Mouse (Mus musculus) retina, adult 2 months (tissue): ENCODE data around the gene B3gat3.
A peak's percentile ranks its signal among the peaks of the same experiment; 100 is the strongest.
"Not testable (repeated sequence)": the region's sequence is repeated elsewhere in the genome, so short reads cannot be mapped to it uniquely, and the experiment has no call there.

Experiments used
- DNase-seq: peaks from one replicate; pipeline ENCODE4 v3.0.0-alpha.2; 2012; ENCODE audit warnings: low read depth, low spot score

The B3gat3 gene

DNA sequence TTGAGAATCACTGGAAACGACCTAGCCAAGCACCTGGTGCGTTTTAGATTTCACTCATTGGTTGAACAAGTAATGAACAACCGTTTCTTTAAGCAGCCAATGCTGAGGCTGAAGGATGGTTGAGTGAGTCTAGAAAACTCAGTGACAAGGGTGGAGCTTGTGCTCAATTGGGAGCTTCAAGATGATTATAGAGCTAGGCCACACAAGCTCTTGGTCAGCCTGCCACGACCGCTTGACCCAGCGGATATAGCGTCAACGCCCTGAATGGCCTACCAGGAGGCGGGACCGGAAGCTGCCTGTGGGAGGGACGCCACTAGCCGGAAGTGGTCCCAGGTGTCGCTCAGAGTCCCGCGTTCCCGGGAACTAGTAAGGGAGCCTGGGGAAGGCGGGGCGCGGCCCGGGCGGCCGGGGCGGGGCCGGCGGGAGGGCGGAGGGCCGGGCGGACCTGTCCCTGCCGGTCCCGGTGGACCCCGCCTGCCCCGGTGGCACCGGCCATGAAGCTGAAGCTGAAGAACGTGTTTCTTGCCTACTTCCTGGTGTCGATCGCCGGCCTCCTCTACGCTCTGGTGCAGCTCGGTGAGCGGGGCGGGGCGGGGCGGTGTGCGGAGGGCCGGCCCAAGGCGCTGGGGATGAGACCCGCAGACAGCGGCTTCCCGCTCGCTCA lies at the start of gene B3gat3:
B3gat3 (plus strand) TSS at position 302 of the 664 bp plus-strand sequence.
- DNase-seq, result peak; percentile 86

DNA sequence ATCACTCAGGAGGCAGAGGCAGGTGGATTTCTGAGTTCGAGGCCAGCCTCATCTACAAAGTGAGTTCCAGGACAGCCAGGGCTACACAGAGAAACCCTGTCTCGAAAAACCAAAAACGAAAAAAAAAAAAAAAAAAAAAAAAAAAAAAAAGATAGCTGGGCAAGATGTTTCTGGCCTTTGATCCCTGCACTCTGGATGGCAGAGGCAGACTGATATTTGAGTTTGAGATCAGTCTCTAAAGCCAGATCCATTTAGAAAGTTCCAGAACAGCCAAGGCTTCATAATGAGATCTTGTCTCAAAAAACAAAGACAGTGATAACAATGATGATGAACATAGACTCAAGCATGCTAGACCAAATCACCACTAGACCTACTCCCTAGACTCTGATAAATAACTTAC lies 49.8 kb upstream of the B3gat3 start:
- DNase-seq, result not testable (repeated sequence)

DNA sequence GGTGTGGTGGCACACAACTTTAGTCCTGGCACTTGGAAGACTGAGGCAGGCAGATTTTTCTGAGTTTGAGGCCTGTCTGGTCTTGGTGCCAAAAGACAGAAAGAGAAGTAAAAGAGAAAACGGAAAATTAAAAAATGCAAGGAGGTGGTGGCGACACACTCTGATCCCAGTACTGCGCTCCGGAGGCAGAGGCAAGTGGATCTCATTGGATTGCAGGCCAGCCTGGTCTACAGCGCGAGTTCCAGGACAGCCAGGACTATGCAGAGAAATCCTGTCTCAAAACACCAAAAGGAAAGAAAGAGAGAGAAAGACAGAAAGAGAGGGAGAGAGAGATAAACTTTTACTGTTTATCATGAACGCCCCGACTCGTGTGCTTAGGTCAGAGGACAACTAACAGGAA lies 49.3 kb upstream of the B3gat3 start:
- DNase-seq, result no peak

DNA sequence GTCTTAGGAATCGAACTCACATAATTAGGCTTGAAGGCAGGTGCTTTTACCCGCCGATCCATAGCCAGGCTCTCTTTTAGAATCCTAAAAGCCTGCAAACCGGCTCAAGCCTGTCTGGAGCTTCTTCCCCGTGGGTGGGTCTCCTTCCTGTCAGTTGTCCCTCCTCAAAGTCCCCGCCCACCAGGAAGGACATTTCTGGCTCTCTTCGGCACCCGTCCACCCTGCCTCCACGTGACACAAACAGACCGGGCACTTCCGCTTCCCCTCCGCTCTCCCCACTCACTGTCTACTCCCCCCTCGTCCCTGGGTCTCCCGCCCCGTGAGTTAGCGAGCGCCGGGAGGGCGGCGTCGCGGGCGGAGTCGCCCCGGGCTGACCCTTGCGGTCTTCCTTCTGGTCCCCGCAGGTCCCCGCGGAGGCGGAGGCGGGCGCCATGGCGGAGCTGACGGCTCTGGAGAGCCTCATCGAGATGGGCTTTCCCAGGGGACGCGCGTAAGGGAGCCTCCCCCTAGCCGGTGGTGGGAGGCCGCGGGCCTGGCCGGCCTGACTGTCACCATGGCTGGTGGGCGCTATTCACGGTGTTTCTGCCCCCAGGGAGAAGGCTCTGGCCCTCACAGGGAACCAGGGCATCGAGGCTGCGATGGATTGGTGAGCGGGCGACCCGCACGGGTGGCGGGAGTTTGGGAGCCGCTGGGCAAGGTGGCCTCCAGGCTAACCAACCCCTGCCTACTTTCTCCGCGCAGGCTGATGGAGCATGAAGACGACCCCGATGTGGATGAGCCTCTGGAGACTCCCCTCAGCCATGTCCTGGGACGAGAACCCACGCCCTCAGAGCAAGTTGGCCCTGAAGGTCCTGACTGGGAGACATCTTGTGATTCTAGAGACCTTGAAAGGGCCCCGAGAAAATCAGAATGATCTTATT lies 48.6 kb upstream of the B3gat3 start, which contains the start of gene Ubxn1:
Ubxn1 (plus strand) TSS at position 230 of the 920 bp plus-strand sequence.
- DNase-seq, result peak; percentile 87

DNA sequence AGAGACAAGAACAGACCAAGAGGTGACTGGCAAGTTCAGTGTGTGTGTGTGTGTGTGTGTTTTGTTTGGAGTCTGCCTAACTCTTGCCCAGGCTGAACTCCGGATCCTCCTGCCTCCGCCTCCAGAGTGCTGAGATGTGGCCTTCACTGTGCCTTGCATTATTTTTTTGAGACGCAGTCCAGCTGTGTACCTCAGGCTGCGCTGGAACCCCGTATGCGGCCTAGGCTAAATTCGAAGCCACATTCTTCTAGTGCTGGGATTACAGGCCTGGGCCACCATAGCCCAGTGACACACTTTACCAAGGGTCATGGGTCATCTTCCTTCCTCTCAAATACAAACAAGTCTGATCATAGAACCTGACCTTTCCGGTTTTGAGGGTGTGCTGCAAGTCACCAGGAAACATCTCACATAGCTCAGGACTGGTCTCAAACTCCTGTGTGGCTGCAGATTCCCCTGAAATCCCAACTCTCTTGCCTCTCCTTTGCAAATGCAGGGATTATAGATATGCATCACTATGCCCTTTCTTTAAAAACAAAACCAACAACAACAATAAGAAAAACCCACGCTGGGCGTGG lies 47.8 kb upstream of the B3gat3 start:
- DNase-seq, result no peak

DNA sequence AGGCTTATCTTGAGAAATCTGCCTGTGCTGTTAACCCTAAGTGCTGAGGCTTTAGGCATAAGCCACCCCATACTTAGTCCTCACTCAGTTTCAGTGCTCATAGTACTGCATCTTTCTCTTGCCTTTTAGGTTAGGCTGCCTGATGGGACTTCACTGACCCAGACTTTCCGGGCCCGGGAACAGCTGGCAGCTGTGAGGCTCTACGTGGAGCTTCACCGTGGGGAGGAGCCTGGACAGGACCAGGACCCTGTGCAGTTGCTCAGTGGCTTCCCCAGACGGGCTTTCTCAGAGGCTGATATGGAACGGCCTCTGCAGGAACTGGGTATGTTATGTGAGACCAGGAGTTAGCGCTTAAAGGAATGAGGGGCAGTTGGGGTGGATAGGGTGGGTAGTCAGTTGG lies 45.1 kb upstream of the B3gat3 start:
- DNase-seq, result no peak

DNA sequence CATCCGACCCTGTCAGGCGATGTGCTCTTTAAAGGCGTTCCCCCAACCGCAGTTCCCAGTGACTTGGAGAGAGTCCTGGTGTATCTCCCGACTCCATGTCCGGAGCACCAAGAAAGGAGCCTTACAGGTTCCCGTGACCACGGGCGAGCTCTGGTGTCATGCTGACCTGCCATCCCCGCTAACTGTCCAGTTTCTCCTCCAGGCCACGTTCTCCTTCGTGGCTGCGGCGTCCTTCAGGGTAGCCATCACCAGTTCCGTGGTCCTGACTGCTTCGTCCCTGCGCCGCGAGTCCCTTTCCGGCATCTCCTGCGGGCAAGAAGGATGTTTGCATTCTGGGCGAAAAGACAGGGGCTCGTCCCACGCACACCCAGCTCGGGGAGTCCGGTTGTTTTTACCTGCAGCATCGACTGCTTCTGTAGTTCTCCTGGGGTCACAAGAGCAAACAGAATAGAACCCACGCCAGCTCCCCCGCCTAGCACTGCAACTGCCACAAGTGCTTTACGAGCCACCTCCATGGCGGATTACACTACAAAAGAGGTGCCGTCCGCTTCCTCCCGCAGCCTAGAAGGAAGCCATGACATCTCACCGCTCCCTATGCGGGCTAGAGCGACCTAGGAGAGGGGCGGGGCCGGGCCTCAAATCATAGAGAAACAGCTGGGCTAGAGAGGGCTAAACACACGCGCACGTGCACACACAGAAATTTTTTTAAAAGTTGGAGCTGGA lies 39.7 kb upstream of the B3gat3 start, which contains the start of gene Uqcc3:
Uqcc3 (minus strand) TSS at position 613 of the 723 bp plus-strand sequence.
- DNase-seq, result peak; percentile 80

DNA sequence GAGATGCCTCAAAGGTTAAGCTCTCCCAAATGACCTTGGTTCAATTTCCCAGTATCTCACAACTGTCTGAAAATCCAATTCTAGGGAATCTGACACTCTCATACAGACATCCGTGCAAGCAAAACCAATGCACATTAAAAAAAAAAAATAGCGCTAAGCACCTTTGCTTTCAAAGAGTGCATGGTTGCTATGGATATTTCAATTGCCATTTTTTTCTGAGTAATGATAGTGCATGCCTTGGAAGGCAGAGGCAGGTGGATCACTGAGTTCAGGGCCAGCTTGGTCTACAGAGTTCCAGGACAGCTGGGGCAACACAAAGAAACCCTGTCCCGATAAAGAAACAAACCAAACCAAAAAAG lies 39.2 kb upstream of the B3gat3 start:
- DNase-seq, result no peak

DNA sequence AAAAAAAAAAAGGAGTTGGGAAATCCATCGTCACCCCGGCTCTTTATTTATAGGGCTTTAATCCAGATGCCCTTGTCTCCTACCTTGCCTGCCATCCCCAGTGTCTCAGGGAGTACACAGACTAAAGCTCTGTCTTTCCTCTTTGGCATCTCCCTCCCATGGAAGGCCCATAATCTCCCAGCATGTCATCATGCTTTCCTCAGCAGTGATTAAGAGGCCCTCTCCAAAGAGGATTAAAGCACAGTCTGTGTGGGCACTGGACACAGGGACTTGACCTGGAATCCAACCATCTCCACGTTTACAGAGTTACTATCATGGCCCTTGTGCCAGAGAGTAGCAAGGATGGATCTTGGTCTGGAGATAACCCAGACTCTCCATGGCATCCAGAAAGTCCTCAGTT lies 36.6 kb upstream of the B3gat3 start, which contains the start of the genes Lbhd1 and Gm49403:
Lbhd1 (plus strand) TSS at position 117 of the 400 bp plus-strand sequence.
Gm49403 (plus strand) TSS at position 315 of the 400 bp plus-strand sequence.
- peak; percentile 95 for DNase-seq

DNA sequence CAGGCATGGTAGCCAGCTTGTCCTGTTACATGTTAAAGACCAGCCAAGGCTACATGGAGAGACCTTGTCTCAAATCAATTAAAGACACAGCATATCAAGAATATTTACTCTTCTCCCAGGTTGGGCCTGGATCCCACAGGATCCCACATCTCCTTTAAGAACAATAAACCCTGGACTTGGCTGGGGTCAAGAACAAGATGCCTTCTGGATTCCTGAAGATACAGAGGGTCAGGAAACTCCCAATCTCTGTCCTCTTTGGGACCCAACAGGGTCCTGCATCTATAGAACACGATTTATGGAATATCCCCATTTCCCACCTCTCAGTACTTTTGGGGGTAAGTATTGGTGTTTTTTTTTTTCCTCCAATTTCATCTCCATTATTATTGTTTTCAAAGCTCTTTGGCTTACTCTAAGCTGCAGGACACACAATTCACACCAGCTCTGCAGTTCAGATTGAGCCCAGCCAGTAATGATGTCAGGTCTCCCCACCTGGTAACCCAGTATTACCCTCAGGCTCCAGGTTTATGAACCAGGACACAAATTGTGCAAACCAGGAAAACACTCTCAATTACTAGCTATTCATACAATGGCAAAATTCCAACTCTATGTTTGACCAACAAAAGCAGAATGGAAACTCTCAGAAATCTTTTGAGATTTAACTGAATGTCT lies 33.1 kb upstream of the B3gat3 start:
- no peak for DNase-seq

DNA sequence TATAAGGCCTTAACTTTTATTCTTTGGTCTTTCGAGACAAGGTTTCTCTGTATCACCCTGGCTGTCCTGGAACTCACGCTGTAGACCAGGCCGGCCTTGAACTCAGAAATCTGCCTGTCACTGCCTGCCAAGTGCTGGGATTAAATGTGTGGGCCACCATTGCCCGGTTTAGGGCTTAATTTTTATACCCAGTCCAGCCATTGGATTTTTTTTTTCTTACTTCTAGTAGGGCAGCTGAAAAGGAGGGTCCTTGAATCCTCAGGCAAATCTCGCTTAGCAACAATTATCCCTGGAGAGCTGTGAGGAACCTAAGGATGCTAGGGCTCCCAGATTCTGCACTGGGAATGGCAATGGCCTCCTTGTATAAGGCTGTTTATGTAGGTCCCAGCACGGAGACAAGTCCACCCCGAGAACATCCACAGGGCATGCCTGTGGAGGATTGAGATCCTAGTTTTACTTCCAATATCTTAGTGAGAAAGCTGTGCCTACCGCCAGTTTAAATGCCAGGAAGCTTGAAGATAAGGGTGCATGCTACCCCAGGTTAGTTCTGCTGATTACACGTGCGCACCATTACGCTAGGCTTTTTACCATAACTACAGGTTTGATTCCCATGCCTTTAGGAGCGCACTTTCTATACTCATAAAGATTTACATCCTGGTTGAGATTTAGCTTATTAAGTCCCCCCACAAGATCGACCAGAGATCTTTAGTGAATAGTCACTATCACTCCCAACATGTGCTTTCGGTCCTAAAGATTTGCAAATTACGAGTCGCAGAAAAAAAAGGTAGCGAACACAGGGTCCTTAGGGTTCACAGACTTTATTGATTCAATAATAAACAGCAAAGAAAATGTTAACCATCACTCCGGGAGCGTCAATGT lies 32.4 kb upstream of the B3gat3 start:
- no peak for DNase-seq

DNA sequence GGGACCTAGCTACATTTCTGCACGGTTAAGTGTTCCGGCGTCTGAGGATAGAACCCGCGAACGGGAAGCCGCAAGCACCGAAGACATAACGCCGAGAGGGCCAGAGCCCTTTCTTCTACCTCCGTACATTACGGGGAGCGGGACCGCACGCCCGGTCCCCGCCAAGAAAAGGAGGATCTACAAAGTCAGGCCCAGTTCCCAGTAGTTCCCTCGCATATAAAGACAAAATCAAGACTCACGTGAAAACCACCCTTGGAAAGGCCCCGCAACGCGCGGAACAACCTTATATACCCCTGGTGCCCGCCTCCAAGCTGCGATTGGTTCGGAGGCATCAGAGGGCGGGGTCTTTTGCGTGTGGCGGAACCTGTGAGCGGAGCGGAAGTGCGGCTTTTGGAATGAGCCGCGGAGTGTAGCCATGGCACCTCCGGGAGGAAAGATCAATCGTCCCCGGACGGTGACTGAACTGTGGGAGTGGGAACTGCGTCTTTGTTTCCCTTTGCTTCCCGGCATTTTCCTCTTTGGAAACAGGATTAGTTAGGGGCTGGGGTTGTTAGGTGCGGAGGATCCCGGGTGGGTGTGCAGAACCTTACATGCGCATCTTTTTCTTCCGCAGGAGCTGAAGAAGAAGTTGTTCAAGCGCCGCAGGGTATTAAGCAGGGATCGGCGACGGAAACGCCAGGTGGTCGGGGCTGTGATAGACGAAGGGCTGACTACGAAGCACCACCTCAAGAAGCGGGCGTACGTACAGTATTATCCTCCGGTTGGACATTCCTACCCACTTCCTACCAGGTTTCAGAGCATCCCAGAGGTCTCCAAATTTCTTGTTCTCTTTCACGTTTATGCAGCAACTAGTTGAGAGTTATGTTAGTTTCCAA lies 31.4 kb upstream of the B3gat3 start, which contains the start of the genes 1810009A15Rik and Gm49416:
1810009A15Rik (plus strand) TSS at position 343 of the 875 bp plus-strand sequence.
Gm49416 (plus strand) TSS at position 416 of the 875 bp plus-strand sequence.
- DNase-seq, result peak; percentile 86

DNA sequence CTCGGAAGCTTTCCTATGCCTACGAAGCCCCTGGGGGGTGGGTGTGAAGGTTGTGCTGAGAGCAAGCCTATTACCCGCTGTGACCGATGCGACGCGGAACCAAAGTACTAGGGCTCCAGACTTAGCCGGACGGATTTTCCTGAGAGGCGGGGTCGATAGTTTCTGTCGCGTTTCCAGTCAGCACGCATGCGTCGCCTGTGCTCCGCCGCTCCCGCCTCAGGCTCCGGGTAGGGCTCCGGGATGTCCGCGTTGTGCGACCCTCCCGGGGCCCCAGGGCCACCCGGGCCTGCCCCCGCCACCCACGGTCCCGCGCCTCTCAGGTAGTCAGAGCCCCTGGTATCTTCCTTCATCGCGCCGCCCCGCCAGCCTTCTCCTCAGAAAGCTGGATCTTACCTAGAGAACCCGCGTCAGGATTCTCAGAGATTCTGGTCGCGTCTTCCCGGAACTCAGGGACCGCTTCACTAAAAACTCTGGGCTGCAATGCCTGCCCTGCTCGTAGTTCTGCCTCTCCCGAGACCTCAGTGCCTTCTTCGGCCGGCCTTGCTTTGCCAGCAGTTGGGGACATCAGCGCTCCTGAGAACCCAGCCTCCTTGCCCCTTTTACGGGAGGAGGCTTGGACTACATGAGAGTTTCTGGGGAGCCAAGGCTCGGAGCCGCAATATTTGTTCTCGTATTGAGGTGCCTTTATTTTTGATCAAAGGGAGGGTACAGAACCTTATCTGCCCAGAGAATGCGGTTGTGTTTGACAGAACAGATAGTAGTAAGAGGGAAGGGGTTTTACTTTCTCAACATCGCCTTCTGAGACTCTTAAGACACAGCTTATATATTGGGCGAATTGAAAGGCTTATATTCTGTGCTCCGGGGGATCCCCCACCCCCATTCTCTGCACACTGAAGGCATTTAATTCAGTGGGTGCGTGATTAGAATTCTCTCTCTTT lies 27.1 kb upstream of the B3gat3 start, which contains the start of gene Ints5:
Ints5 (plus strand) TSS at position 177 of the 938 bp plus-strand sequence.
- peak; percentile 82 for DNase-seq

DNA sequence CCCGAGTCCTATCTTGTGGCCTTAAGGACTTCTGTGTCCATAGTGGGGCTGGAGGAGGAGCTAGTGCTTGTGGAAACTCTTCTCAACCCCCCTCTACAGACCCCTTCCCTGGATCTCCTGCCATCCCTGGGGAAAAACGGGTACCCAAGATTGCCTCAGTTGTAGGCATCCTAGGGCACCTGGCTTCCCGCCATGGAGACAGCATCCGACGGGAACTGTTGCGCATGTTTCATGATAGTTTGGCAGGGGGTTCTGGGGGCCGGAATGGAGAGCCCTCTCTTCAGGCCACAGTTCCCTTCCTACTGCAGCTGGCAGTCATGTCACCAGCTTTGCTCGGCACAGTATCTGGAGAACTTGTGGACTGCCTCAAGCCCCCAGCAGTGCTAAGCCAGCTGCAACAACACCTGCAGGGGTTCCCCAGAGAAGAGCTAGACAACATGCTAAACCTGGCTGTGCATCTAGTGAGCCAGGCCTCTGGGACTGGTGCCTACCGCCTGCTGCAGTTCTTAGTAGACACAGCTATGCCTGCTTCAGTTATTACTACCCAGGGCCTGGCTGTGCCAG lies 24.7 kb upstream of the B3gat3 start:
- no peak for DNase-seq

DNA sequence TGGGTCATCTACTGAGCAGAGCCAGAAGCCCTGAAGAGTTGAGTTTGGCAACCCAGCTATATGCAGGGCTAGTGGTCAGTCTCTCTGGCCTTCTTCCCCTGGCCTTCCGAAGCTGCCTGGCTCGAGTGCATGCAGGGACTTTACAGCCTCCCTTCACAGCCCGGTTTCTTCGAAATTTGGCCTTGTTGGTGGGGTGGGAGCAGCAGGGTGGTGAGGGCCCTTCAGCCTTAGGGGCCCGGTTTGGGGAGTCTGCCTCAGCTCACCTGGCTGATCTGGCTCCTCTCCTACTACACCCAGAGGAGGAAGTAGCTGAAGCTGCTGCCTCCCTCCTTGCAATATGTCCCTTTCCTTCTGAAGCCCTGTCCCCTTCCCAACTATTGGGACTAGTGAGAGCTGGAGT lies 23.9 kb upstream of the B3gat3 start:
- not testable (repeated sequence) for DNase-seq

DNA sequence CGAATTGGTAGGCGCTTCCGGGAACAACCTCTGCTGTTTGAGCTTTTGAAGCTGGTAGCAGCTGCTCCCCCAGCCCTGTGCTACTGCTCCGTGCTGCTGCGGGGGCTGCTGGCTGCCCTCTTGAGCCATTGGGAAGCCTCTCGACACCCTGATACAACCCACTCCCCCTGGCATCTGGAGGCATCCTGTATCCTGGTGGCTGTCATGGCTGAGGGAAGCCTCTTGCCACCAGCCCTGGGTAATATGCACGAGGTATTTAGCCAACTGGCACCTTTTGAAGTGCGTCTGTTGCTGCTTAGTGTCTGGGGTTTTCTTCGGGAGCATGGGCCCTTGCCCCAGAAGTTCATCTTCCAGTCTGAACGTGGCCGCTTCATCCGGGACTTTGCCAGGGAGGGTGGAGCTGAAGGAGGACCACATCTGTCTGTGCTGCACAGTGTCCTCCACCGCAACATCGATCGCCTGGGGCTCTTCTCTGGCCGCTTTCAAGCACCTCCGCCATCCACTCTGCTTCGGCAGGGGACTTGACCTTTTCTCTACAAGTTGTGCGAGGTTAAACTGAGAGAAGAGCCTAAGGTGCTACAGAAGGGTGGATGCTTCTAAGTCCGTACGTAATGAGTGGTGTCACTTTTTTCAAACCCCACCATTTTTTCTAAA lies 22.8 kb upstream of the B3gat3 start:
- DNase-seq, result not testable (repeated sequence)
